Mouse (Mus musculus): ENCODE results near the gene Arsg.

DNA sequence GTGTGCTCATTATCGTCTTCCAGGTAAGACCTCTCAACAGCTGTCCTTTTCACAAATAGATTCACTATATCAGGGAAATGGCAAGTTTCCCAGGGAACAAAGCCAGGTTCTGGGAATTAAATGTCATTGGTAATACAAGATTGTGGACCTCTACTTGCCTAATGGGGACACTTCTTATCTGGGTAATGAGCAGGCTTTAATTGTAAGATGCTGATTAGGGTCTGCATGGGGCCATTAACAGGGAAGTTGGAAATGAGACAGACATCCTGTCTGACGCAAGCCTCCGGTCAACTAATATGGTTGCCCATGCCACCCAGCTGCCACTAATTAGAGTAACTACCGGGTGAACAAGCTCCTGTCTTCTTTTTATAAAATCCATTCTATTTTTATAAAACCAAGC lies 143.2 kb downstream of the Arsg start:
- TF ChIP-seq CTCF (IDR thresholded peaks at IDR 0.05; ENCODE audit: borderline replicate concordance, insufficient read depth, low read length) (no peak), POLR2A (IDR thresholded peaks at IDR 0.05; ENCODE audit: low read depth, low read length) (no peak)

All from embryonic fibroblast, embryonic 13.5 days (primary cell).